Mouse (Mus musculus): ENCODE data around the gene Sema3b. TPM values are rescaled to one million over a fixed set of nuclear protein-coding genes. Genes with fewer than 3 reads are reported as not detected.
A peak's percentile ranks its signal among the peaks of the same experiment; 100 is the strongest.

Gene Sema3b
- total RNA-seq, 2 experiments from 2014 or later: not detected

GRCm38 (mm10) chr9:107633661-107634405 lies 24.8 kb upstream of the Sema3b start:
- ATAC-seq (replicated peaks; ENCODE audit: low FRiP score, poor library complexity, severe bottlenecking): peak; percentile 32; the same call in 1 of the 2 replicates

GRCm38 (mm10) chr9:107633091-107633660 lies 24.1 kb upstream of the Sema3b start:
- peak; percentile 55 for ATAC-seq (replicated peaks; ENCODE audit: low FRiP score, poor library complexity, severe bottlenecking)

- ATAC-seq (replicated peaks; ENCODE audit: low FRiP score, poor library complexity, severe bottlenecking): peak; percentile 68
These were observed 23.4 kb upstream of the Sema3b start for GRCm38 (mm10) chr9:107632478-107632877.

GRCm38 (mm10) chr9:107631861-107632260 lies 22.8 kb upstream of the Sema3b start:
- ATAC-seq (replicated peaks; ENCODE audit: low FRiP score, poor library complexity, severe bottlenecking): no peak

- ATAC-seq (replicated peaks; ENCODE audit: low FRiP score, poor library complexity, severe bottlenecking): no peak
These were observed 22.3 kb upstream of the Sema3b start for GRCm38 (mm10) chr9:107631311-107631826.

GRCm38 (mm10) chr9:107630576-107630975 lies 21.5 kb upstream of the Sema3b start:
- ATAC-seq (replicated peaks; ENCODE audit: low FRiP score, poor library complexity, severe bottlenecking): no peak

- ATAC-seq (replicated peaks; ENCODE audit: low FRiP score, poor library complexity, severe bottlenecking): no peak
These were observed 20.9 kb upstream of the Sema3b start for GRCm38 (mm10) chr9:107629901-107630425.

- ATAC-seq (replicated peaks; ENCODE audit: low FRiP score, poor library complexity, severe bottlenecking): no peak
These were observed 20.3 kb upstream of the Sema3b start for GRCm38 (mm10) chr9:107629411-107629730.

GRCm38 (mm10) chr9:107628721-107629410 lies 19.8 kb upstream of the Sema3b start:
- ATAC-seq (replicated peaks; ENCODE audit: low FRiP score, poor library complexity, severe bottlenecking): no peak

GRCm38 (mm10) chr9:107627387-107628255 lies 18.6 kb upstream of the Sema3b start:
- no peak for ATAC-seq (replicated peaks; ENCODE audit: low FRiP score, poor library complexity, severe bottlenecking)

- peak; percentile 50 for ATAC-seq (replicated peaks; ENCODE audit: low FRiP score, poor library complexity, severe bottlenecking)
These were observed 17.8 kb upstream of the Sema3b start for GRCm38 (mm10) chr9:107626844-107627277.

- peak; percentile 55 for ATAC-seq (replicated peaks; ENCODE audit: low FRiP score, poor library complexity, severe bottlenecking)
These were observed 17.3 kb upstream of the Sema3b start for GRCm38 (mm10) chr9:107626158-107626843.

GRCm38 (mm10) chr9:107625351-107626128 lies 16.5 kb upstream of the Sema3b start:
- no peak for ATAC-seq (replicated peaks; ENCODE audit: low FRiP score, poor library complexity, severe bottlenecking)

GRCm38 (mm10) chr9:107624951-107625350 lies 15.9 kb upstream of the Sema3b start:
- ATAC-seq (replicated peaks; ENCODE audit: low FRiP score, poor library complexity, severe bottlenecking): no peak

GRCm38 (mm10) chr9:107624539-107624938 lies 15.5 kb upstream of the Sema3b start:
- no peak for ATAC-seq (replicated peaks; ENCODE audit: low FRiP score, poor library complexity, severe bottlenecking)

- no peak for ATAC-seq (replicated peaks; ENCODE audit: low FRiP score, poor library complexity, severe bottlenecking)
These were observed 11.9 kb upstream of the Sema3b start for GRCm38 (mm10) chr9:107620954-107621353.

- ATAC-seq (replicated peaks; ENCODE audit: low FRiP score, poor library complexity, severe bottlenecking): no peak
These were observed 10.5 kb upstream of the Sema3b start for GRCm38 (mm10) chr9:107619546-107619879.

- ATAC-seq (replicated peaks; ENCODE audit: low FRiP score, poor library complexity, severe bottlenecking): no peak
These were observed 9.9 kb upstream of the Sema3b start for GRCm38 (mm10) chr9:107618778-107619545.
